In the genomic region with DNA sequence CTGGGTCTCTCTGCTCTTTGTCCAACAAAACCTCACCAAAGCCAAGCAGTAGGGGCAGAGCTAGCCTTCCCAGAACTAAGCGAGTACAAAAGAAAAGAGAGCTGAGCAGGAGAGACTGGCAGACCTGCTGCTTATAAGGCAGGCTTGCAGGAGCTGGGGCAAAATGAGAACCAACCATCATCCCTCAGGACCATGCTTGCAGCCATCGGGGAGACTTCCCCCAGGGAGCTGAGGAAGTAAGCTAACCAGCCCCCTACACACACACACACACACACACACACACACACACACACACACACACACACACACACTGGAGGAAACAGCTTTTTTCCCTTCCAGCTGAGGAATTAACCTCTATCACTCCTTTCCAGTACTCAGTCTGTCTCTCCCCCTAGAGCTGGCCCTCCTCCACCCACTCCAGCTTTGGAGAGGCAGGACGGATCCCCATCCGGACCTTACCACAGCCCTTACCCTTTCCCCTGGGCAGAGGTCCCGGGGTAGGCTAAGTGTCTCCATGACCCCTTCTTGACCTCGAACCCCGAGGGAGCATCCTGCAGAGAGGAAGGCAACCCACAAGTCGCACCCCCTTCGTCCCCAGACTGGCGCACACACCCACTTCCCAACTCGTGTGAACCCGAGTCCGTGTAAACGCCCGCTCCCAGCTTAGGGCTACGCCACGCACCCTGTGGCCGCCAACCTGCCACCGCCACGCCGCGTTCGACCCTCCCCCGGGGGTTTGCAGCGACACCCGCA, we compare ENCODE assay signal across 8 mouse cellular contexts. TPM values are rescaled to one million over a fixed set of nuclear protein-coding genes. Genes with fewer than 3 reads are reported as not detected.
DNase-seq lines count a peak whose midpoint lies in the region; ATAC-seq and TF ChIP-seq lines count a peak whose summit lies in the region.

No protein-coding gene starts in this region.

- peak overlapping the region; percentile 100 for H3K4me2 ChIP-seq in limb, embryonic 12.5 days
- H3K4me2 ChIP-seq in stomach, embryonic 16.5 days (ENCODE audit: low read depth, low read length), result peak overlapping the region; percentile 99

- peaks cover 16% of the 10 kb centered on the region for H3K4me1 ChIP-seq in testis, adult 2 months (ENCODE audit: control insufficient read depth, insufficient read depth, low read length)
- peaks cover 21% of the 10 kb centered on the region for H3K4me1 ChIP-seq in limb, embryonic 12.5 days (replicated peaks)
- H3K4me1 ChIP-seq in stomach, embryonic 16.5 days (ENCODE audit: control insufficient read depth, insufficient read depth, low read length), result peaks cover 13% of the 10 kb centered on the region

- no peak for TF ChIP-seq POLR2A in testis, adult 2 months (IDR thresholded peaks at IDR 0.05; ENCODE audit: control insufficient read depth, low read depth, low read length)

- WGBS in limb, embryonic 12.5 days, result 2% methylated on average over 26 of the region's 26 CpGs
- WGBS in stomach, embryonic 16.5 days, result 7% methylated on average over 26 of the region's 26 CpGs

- peak; percentile 58 for DNase-seq in cerebellum, adult 8-10 months
- DNase-seq in cerebellum, adult 9-10 months, result no peak
- no peak for DNase-seq in testis, postnatal 10 days (ENCODE audit: low spot score)
- no peak for DNase-seq in spleen, postnatal 10 days (ENCODE audit: low spot score in 2 of 2)
- no peak for DNase-seq in MN1 (ENCODE audit: low spot score)

- peak overlapping the region; percentile 61; the same call in 1 of the 2 replicates for H3K9ac ChIP-seq in limb, embryonic 12.5 days (replicated peaks)
- peak overlapping the region; percentile 64; the same call in 1 of the 2 replicates for H3K9ac ChIP-seq in stomach, embryonic 16.5 days (ENCODE audit: low read length)

- H3K36me3 ChIP-seq in testis, adult 2 months (ENCODE audit: control insufficient read depth, insufficient read depth, low read length), result no peaks in the 10 kb centered on the region
- H3K36me3 ChIP-seq in limb, embryonic 12.5 days, result no peaks in the 10 kb centered on the region
- H3K36me3 ChIP-seq in stomach, embryonic 16.5 days (ENCODE audit: control insufficient read depth, insufficient read depth, low read length), result no peaks in the 10 kb centered on the region

- ATAC-seq in limb, embryonic 12.5 days (ENCODE audit: insufficient number of reproducible peaks, insufficient read depth, low FRiP score, low TSS enrichment, low read depth), result no peak
- no peak for ATAC-seq in stomach, embryonic 16.5 days (ENCODE audit: insufficient read depth, low FRiP score)

- no peaks in the 10 kb centered on the region for H3K9me3 ChIP-seq in limb, embryonic 12.5 days
- no peaks in the 10 kb centered on the region for H3K9me3 ChIP-seq in stomach, embryonic 16.5 days (replicated peaks; ENCODE audit: control insufficient read depth, low read length)

- no peak for TF ChIP-seq CTCF in testis, adult 2 months (IDR thresholded peaks at IDR 0.05; ENCODE audit: control insufficient read depth, insufficient read depth, insufficient replicate concordance, low read depth, low read length)

- no peaks in the 10 kb centered on the region; the same call in 1 of the 2 replicates for H3K27me3 ChIP-seq in testis, adult 2 months (ENCODE audit: control insufficient read depth, insufficient read depth, low read length)
- H3K27me3 ChIP-seq in limb, embryonic 12.5 days, result peaks cover 99% of the 10 kb centered on the region
- peaks cover 72% of the 10 kb centered on the region for H3K27me3 ChIP-seq in stomach, embryonic 16.5 days (ENCODE audit: control insufficient read depth, insufficient read depth, low read length)

- H3K4me3 ChIP-seq in testis, adult 2 months (ENCODE audit: control insufficient read depth, low read depth, low read length), result peak overlapping the region; percentile 5
- peak overlapping the region; percentile 65 for H3K4me3 ChIP-seq in limb, embryonic 12.5 days (replicated peaks)
- peak overlapping the region; percentile 59 for H3K4me3 ChIP-seq in stomach, embryonic 16.5 days (replicated peaks; ENCODE audit: low read length)

- no peak overlapping the region for H3K27ac ChIP-seq in testis, adult 2 months (ENCODE audit: control insufficient read depth, insufficient read depth, low read depth, low read length)
- no peak overlapping the region for H3K27ac ChIP-seq in limb, embryonic 12.5 days
- no peak overlapping the region for H3K27ac ChIP-seq in stomach, embryonic 16.5 days (ENCODE audit: low read length)

RNA-seq across cellular contexts. Expression of gene Srcin1, which starts 30.0 kb away (rescaled TPM):
- 35.5 and 47.1 TPM in 2 replicates for polyA plus RNA-seq in testis, adult 2 months (2012; rRNA removed)
- polyA plus RNA-seq in limb, embryonic 12.5 days (2016; fragmentation: Nextera tagmentation; extraction: Ambion mirVana), result 0.27 and 0.79 TPM in 2 replicates
- 0.36 and 0.39 TPM in 2 replicates for polyA plus RNA-seq in stomach, embryonic 16.5 days (2015; fragmentation: Nextera tagmentation; extraction: Ambion mirVana)

RNA-seq across cellular contexts. Expression of gene 4933428G20Rik, which starts 45.8 kb away (rescaled TPM):
- polyA plus RNA-seq in testis, adult 2 months (2012; rRNA removed), result 24.3 and 28.7 TPM in 2 replicates
- 0.36 and 1.4 TPM in 2 replicates for polyA plus RNA-seq in limb, embryonic 12.5 days (2016; fragmentation: Nextera tagmentation; extraction: Ambion mirVana)
- polyA plus RNA-seq in stomach, embryonic 16.5 days (2015; fragmentation: Nextera tagmentation; extraction: Ambion mirVana), result 0.80 and 0.90 TPM in 2 replicates

Comparison
In these comparisons a context has a peak if more than half of its experiments do, and no peak if none do; other contexts are left out.
1. H3K4me3 ChIP-seq: peak in every context shown above with its lines; median percentile 65 in limb, embryonic 12.5 days; 59 in stomach, embryonic 16.5 days; 5 in testis, adult 2 months.
2. RNA of gene Srcin1, which starts 30.0 kb away (polyA plus RNA-seq): 35.5 to 47.1 TPM in testis, adult 2 months; 0.27 to 0.79 TPM in limb, embryonic 12.5 days and 0.36 to 0.39 TPM in stomach, embryonic 16.5 days; every median in the first group is over 10 times any median in the second.
3. RNA of gene 4933428G20Rik, which starts 45.8 kb away (polyA plus RNA-seq): 24.3 to 28.7 TPM in testis, adult 2 months; 0.80 to 0.90 TPM in stomach, embryonic 16.5 days and 0.36 to 1.4 TPM in limb, embryonic 12.5 days; every median in the first group is over 10 times any median in the second.